Mouse (Mus musculus): Measurements from ENCODE around the gene Glycam1. TPM values are rescaled to one million over a fixed set of nuclear protein-coding genes. Genes with fewer than 3 reads are reported as not detected.
"Not testable (repeated sequence)": the region's sequence is repeated elsewhere in the genome, so short reads cannot be mapped to it uniquely, and the experiment has no call there.

The Glycam1 gene
- not detected in 2 replicates for polyA plus RNA-seq (2015; fragmentation: Nextera tagmentation; extraction: Ambion mirVana)

GRCm38 (mm10) chr15:103564981-103565380 is at the start of gene Glycam1:
Gene Glycam1, minus strand, starts transcription at chr15:103565081.
- H3K9ac ChIP-seq: no peak within 1 kb of the TSS
- H3K36me3 ChIP-seq: no peaks in the 10 kb centered on the region
- no peak for ATAC-seq (ENCODE audit: low FRiP score, low read depth)
- H3K4me2 ChIP-seq (replicated peaks): no peak within 1 kb of the TSS
- H3K27me3 ChIP-seq: no peaks in the 10 kb centered on the region
- no peak within 1 kb of the TSS for H3K27ac ChIP-seq
- no peak within 1 kb of the TSS for H3K4me3 ChIP-seq
- H3K9me3 ChIP-seq: no peaks in the 10 kb centered on the region
- no peaks in the 10 kb centered on the region for H3K4me1 ChIP-seq

GRCm38 (mm10) chr15:103604481-103604880 is 39.6 kb upstream of the Glycam1 start:
- Histone ChIP-seq H3K4me2 (replicated peaks) (no peak overlapping the region), H3K4me3 (no peak overlapping the region), H3K27ac (no peak overlapping the region), H3K9me3 (0 out of 2 replicates have a peak, but pooled peaks cover 4% of the 10 kb centered on the region), H3K36me3 (no peaks in the 10 kb centered on the region), H3K9ac (no peak overlapping the region), H3K27me3 (no peaks in the 10 kb centered on the region), H3K4me1 (no peaks in the 10 kb centered on the region)
- WGBS: 72% methylated on average over 1 of the region's 1 CpGs
- ATAC-seq (ENCODE audit: low FRiP score, low read depth): no peak

- ATAC-seq (ENCODE audit: low FRiP score, low read depth): no peak
- H3K9me3 ChIP-seq: no peaks in the 10 kb centered on the region
- no peak overlapping the region for H3K4me3 ChIP-seq
- H3K4me1 ChIP-seq: no peaks in the 10 kb centered on the region
- H3K9ac ChIP-seq: no peak overlapping the region
- WGBS: 78% methylated on average over 2 of the region's 2 CpGs
- no peak overlapping the region for H3K27ac ChIP-seq
- H3K4me2 ChIP-seq (replicated peaks): no peak overlapping the region
- H3K27me3 ChIP-seq: no peaks in the 10 kb centered on the region
- H3K36me3 ChIP-seq: no peaks in the 10 kb centered on the region
Measured at GRCm38 (mm10) chr15:103590779-103591178, 25.9 kb upstream of the Glycam1 start.

- not testable (repeated sequence) for ATAC-seq (ENCODE audit: low FRiP score, low read depth); H3K9ac ChIP-seq; H3K27me3 ChIP-seq; H3K27ac ChIP-seq; H3K9me3 ChIP-seq; H3K36me3 ChIP-seq; H3K4me1 ChIP-seq; H3K4me3 ChIP-seq; H3K4me2 ChIP-seq (replicated peaks)
- 85% methylated on average over 4 of the region's 4 CpGs for WGBS
Measured at GRCm38 (mm10) chr15:103587752-103588151, 22.9 kb upstream of the Glycam1 start.

GRCm38 (mm10) chr15:103585876-103586275 is 21.0 kb upstream of the Glycam1 start:
- no peak overlapping the region for H3K9ac ChIP-seq
- no peak overlapping the region for H3K4me2 ChIP-seq (replicated peaks)
- no peak overlapping the region for H3K4me3 ChIP-seq
- H3K27me3 ChIP-seq: no peaks in the 10 kb centered on the region
- H3K9me3 ChIP-seq: no peaks in the 10 kb centered on the region
- no peak overlapping the region for H3K27ac ChIP-seq
- H3K36me3 ChIP-seq: no peaks in the 10 kb centered on the region
- WGBS: 86% methylated on average over 2 of the region's 2 CpGs
- no peak for ATAC-seq (ENCODE audit: low FRiP score, low read depth)
- H3K4me1 ChIP-seq: no peaks in the 10 kb centered on the region

GRCm38 (mm10) chr15:103552096-103552690 is 12.7 kb downstream of the Glycam1 start:
- WGBS: 50% methylated on average over 3 of the region's 3 CpGs
- no peak for ATAC-seq (ENCODE audit: low FRiP score, low read depth)
- H3K9ac ChIP-seq: no peak overlapping the region
- no peak overlapping the region for H3K27ac ChIP-seq
- no peak overlapping the region for H3K4me3 ChIP-seq
- H3K4me2 ChIP-seq (replicated peaks): no peak overlapping the region
- H3K27me3 ChIP-seq: 0 out of 2 replicates have a peak, but pooled peaks cover 3% of the 10 kb centered on the region
- H3K9me3 ChIP-seq: no peaks in the 10 kb centered on the region
- 0 out of 2 replicates have a peak, but pooled peaks cover 3% of the 10 kb centered on the region for H3K4me1 ChIP-seq
- no peaks in the 10 kb centered on the region for H3K36me3 ChIP-seq

GRCm38 (mm10) chr15:103551053-103551452 is 13.8 kb downstream of the Glycam1 start:
- 0 out of 2 replicates have a peak, but pooled peaks cover 3% of the 10 kb centered on the region for H3K4me1 ChIP-seq

GRCm38 (mm10) chr15:103549475-103549874 is 15.4 kb downstream of the Glycam1 start:
- H3K4me3 ChIP-seq: no peak overlapping the region
- no peak for ATAC-seq (ENCODE audit: low FRiP score, low read depth)
- no peak overlapping the region for H3K27ac ChIP-seq
- H3K9ac ChIP-seq: no peak overlapping the region
- H3K4me2 ChIP-seq (replicated peaks): no peak overlapping the region
- no peaks in the 10 kb centered on the region for H3K36me3 ChIP-seq
- no peaks in the 10 kb centered on the region for H3K9me3 ChIP-seq
- 0 out of 2 replicates have a peak, but pooled peaks cover 3% of the 10 kb centered on the region for H3K4me1 ChIP-seq
- 100% methylated on average over 1 of the region's 1 CpGs for WGBS
- H3K27me3 ChIP-seq: 0 out of 2 replicates have a peak, but pooled peaks cover 3% of the 10 kb centered on the region

More at GRCm38 (mm10) chr15:103551053-103551452, 13.8 kb downstream of the Glycam1 start:
- no peak overlapping the region for H3K4me2 ChIP-seq (replicated peaks)
- H3K27me3 ChIP-seq: 0 out of 2 replicates have a peak, but pooled peaks cover 3% of the 10 kb centered on the region
- no peaks in the 10 kb centered on the region for H3K36me3 ChIP-seq
- no peak overlapping the region for H3K27ac ChIP-seq
- no peak for ATAC-seq (ENCODE audit: low FRiP score, low read depth)
- WGBS: 5% methylated on average over 1 of the region's 1 CpGs
- no peak overlapping the region for H3K9ac ChIP-seq
- no peaks in the 10 kb centered on the region for H3K9me3 ChIP-seq
- no peak overlapping the region for H3K4me3 ChIP-seq

- no peak overlapping the region for H3K4me2 ChIP-seq (replicated peaks)
- H3K4me3 ChIP-seq: no peak overlapping the region
- H3K27ac ChIP-seq: no peak overlapping the region
- H3K9ac ChIP-seq: no peak overlapping the region
- 0 out of 2 replicates have a peak, but pooled peaks cover 3% of the 10 kb centered on the region for H3K4me1 ChIP-seq
- WGBS: 85% methylated on average over 3 of the region's 3 CpGs
- H3K27me3 ChIP-seq: 0 out of 2 replicates have a peak, but pooled peaks cover 3% of the 10 kb centered on the region
- no peaks in the 10 kb centered on the region for H3K36me3 ChIP-seq
- H3K9me3 ChIP-seq: no peaks in the 10 kb centered on the region
- ATAC-seq (ENCODE audit: low FRiP score, low read depth): no peak
Measured at GRCm38 (mm10) chr15:103547983-103548382, 16.9 kb downstream of the Glycam1 start.

- no peaks in the 10 kb centered on the region for H3K9me3 ChIP-seq
- peaks cover 13% of the 10 kb centered on the region for H3K4me1 ChIP-seq
- no peak for ATAC-seq (ENCODE audit: low FRiP score, low read depth)
- no peak overlapping the region for H3K4me3 ChIP-seq
- H3K9ac ChIP-seq: no peak overlapping the region
- H3K27me3 ChIP-seq: peaks cover 32% of the 10 kb centered on the region
- no peaks in the 10 kb centered on the region for H3K36me3 ChIP-seq
- H3K4me2 ChIP-seq (replicated peaks): no peak overlapping the region
- no peak overlapping the region for H3K27ac ChIP-seq
Measured at GRCm38 (mm10) chr15:103542526-103542925, 22.4 kb downstream of the Glycam1 start.

- Histone ChIP-seq H3K27me3 (peaks cover 49% of the 10 kb centered on the region), H3K36me3 (no peaks in the 10 kb centered on the region), H3K4me1 (peaks cover 23% of the 10 kb centered on the region), H3K9me3 (no peaks in the 10 kb centered on the region), H3K9ac (no peak overlapping the region), H3K4me3 (no peak overlapping the region), H3K4me2 (replicated peaks) (no peak overlapping the region), H3K27ac (no peak overlapping the region)
- ATAC-seq (ENCODE audit: low FRiP score, low read depth): no peak
- 81% methylated on average over 1 of the region's 1 CpGs for WGBS
Measured at GRCm38 (mm10) chr15:103540646-103541045, 24.2 kb downstream of the Glycam1 start.

GRCm38 (mm10) chr15:103539259-103539658 is 25.6 kb downstream of the Glycam1 start:
- Histone ChIP-seq H3K36me3 (no peaks in the 10 kb centered on the region), H3K4me3 (no peak overlapping the region), H3K4me2 (replicated peaks) (no peak overlapping the region), H3K27ac (no peak overlapping the region), H3K4me1 (peaks cover 23% of the 10 kb centered on the region), H3K27me3 (peaks cover 63% of the 10 kb centered on the region), H3K9ac (no peak overlapping the region), H3K9me3 (no peaks in the 10 kb centered on the region)
- WGBS: 60% methylated on average over 2 of the region's 2 CpGs
- ATAC-seq (ENCODE audit: low FRiP score, low read depth): no peak

GRCm38 (mm10) chr15:103537822-103538213 is 27.1 kb downstream of the Glycam1 start, which contains the start of gene Ppp1r1a:
Gene Ppp1r1a, minus strand, starts transcription at chr15:103538003.
- ATAC-seq (ENCODE audit: low FRiP score, low read depth): peak; percentile 84
- 0% methylated on average over 36 of the region's 36 CpGs for WGBS

More at GRCm38 (mm10) chr15:103537822-103538213, 27.1 kb downstream of the Glycam1 start, which contains the start of gene Ppp1r1a:
- Histone ChIP-seq H3K9me3 (no peaks in the 10 kb centered on the region), H3K4me3 (peak within 1 kb of the TSS; percentile 70), H3K4me2 (replicated peaks) (peak within 1 kb of the TSS; percentile 95), H3K27ac (no peak within 1 kb of the TSS), H3K4me1 (peaks cover 23% of the 10 kb centered on the region), H3K27me3 (peaks cover 64% of the 10 kb centered on the region), H3K9ac (peak within 1 kb of the TSS; percentile 75), H3K36me3 (no peaks in the 10 kb centered on the region)

Data from limb, embryonic 13.5 days (tissue).